Mouse (Mus musculus) liver, adult 2 months (tissue): Measurements from ENCODE around the gene Borcs8.

Source experiments
- CTCF ChIP-seq: fragments of 200-500 bp; IDR thresholded peaks from 2 replicates; pipeline ENCODE4 v1.5.1; 2011; ENCODE audit warnings: low read depth, low read length, control low read depth
- POLR2A ChIP-seq: fragments of 200-500 bp; IDR thresholded peaks from 2 replicates; pipeline ENCODE4 v1.6.1; 2011; ENCODE audit warnings: low read length, control low read depth; ENCODE audit not compliant: insufficient read depth; ENCODE audit errors: extremely low read depth

GRCm38 (mm10) chr8:70163316-70163715 lies 24.0 kb downstream of the Borcs8 start:
- no peak for TF ChIP-seq CTCF
- no peak for TF ChIP-seq POLR2A
